ENCODE assay signal across 8 mouse cellular contexts in the genomic region with DNA sequence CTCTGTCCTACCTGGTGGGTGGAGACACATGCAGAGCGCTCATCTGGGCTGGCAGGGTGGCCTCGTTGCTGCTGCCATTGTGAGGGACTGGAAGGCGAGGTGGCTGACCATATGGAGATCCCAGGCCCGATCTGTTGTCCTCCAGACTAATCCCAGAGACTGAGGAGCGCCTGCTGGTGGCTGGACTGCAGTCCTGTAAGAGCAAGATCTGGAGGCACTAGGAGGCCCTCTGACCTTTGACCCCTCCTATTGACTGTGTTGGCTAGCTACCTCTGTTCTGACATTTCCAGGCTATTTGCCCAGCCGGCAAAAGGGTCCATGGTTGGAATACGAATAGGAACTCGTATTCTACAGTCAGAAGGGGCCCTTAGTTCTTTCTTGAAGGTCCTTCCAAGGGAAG. TPM values are rescaled to one million over a fixed set of nuclear protein-coding genes. Genes with fewer than 3 reads are reported as not detected.
DNase-seq lines count a peak whose midpoint lies in the region; ATAC-seq lines count a peak whose summit lies in the region.

No protein-coding gene starts in this region.

- DNase-seq in adrenal gland, adult (ENCODE audit: inconsistent age in 2 of 2, low spot score in 1 of 2) = peak; percentile 11 to 50
- no peak for DNase-seq in adrenal gland, adult 2 months
- DNase-seq in layer of hippocampus, adult 11-12 months (ENCODE audit: low spot score) = peak; percentile 45
- DNase-seq in layer of hippocampus, postnatal 36 days = no peak
- peak; percentile 71 to 75 for DNase-seq in cerebellum, postnatal 14 days
- DNase-seq in kidney, postnatal 36 days = peak; percentile 72 to 80
- DNase-seq in urinary bladder, postnatal 10 days (ENCODE audit: low spot score) = no peak

- ATAC-seq in inflammation-experienced regulatory T-cells, adult 6 months = no peak

RNA-seq across cellular contexts. Expression of a gene that starts 12.7 kb away (rescaled TPM):
- total RNA-seq in adrenal gland, adult 2 months (2021) = 10 to 100 TPM; 16.1 to 18.7 TPM
- polyA plus RNA-seq in adrenal gland, adult 2 months (2012; rRNA removed) = 86.7 and 101 TPM in 2 replicates
- total RNA-seq in layer of hippocampus, postnatal 36 days (2021) = 10 to 100 TPM; 11.5 to 16.2 TPM
- polyA plus RNA-seq in inflammation-experienced regulatory T-cells, adult 6 months (2017; shearing (Covaris generic)) = 1 to 10 TPM in 1 of 3 experiments, under 1 TPM in 2; 0.49 to 1.1 (median 0.50) TPM

RNA-seq across cellular contexts. Expression of a gene that starts 28.2 kb away (rescaled TPM):
- total RNA-seq in adrenal gland, adult 2 months (2021) = 10 to 100 TPM in 1 of 2 experiments, 1 to 10 TPM in 1; 7.1 to 10.8 TPM
- polyA plus RNA-seq in adrenal gland, adult 2 months (2012; rRNA removed) = 7.1 and 10.3 TPM in 2 replicates
- 1 to 10 TPM; 4.2 to 6.9 TPM for total RNA-seq in layer of hippocampus, postnatal 36 days (2021)
- 1 to 10 TPM in 1 of 3 experiments, not detected in 2; 1.1 TPM for polyA plus RNA-seq in inflammation-experienced regulatory T-cells, adult 6 months (2017; shearing (Covaris generic))

RNA-seq across cellular contexts. Expression of a gene that starts 43.8 kb away (rescaled TPM):
- total RNA-seq in adrenal gland, adult 2 months (2021) = 10 to 100 TPM; 36.5 to 39.6 TPM
- 10.9 and 12.1 TPM in 2 replicates for polyA plus RNA-seq in adrenal gland, adult 2 months (2012; rRNA removed)
- total RNA-seq in layer of hippocampus, postnatal 36 days (2021) = 10 to 100 TPM; 20.6 to 29.8 TPM
- polyA plus RNA-seq in inflammation-experienced regulatory T-cells, adult 6 months (2017; shearing (Covaris generic)) = not detected

Comparison
In these comparisons a context has a peak if more than half of its experiments do, and no peak if none do; other contexts are left out.
1. DNase-seq: peak in adrenal gland, adult (2 of 2), layer of hippocampus, adult 11-12 months (single experiment), cerebellum, postnatal 14 days (2 of 2) and kidney, postnatal 36 days (2 of 2); none in adrenal gland, adult 2 months (single experiment), layer of hippocampus, postnatal 36 days (0 of 2) and urinary bladder, postnatal 10 days (single experiment).